Mouse (Mus musculus) MEL (cell line): ENCODE data around the gene Capn3.

ENCODE experiments used
- CTCF ChIP-seq, 3 experiments: IDR thresholded peaks in 2 of 3; conservative IDR thresholded peaks in 1 of 3; 2 replicates each; pipeline ENCODE4 v1.5.1; 2011 to 2012; ENCODE audit warnings: low read length in 3 of 3, low read depth in 2 of 3, mild to moderate bottlenecking in 2 of 3, improper control_type of control experiment in 1 of 3, inconsistent platforms in 1 of 3, mixed read lengths in 1 of 3, moderate library complexity in 1 of 3; ENCODE audit not compliant: control insufficient read depth in 1 of 3, insufficient read depth in 1 of 3, poor library complexity in 1 of 3, severe bottlenecking in 1 of 3
- MAX ChIP-seq: IDR thresholded peaks from 2 replicates; pipeline ENCODE4 v1.6.1; 2011; ENCODE audit warnings: low read length, improper control_type of control experiment
- NRF1 ChIP-seq: IDR thresholded peaks from 2 replicates; pipeline ENCODE4 v1.6.1; 2014; ENCODE audit warnings: low read depth, mild to moderate bottlenecking, inconsistent platforms, low read length, improper control_type of control experiment, moderate library complexity; ENCODE audit not compliant: poor library complexity, insufficient read depth, severe bottlenecking

DNA sequence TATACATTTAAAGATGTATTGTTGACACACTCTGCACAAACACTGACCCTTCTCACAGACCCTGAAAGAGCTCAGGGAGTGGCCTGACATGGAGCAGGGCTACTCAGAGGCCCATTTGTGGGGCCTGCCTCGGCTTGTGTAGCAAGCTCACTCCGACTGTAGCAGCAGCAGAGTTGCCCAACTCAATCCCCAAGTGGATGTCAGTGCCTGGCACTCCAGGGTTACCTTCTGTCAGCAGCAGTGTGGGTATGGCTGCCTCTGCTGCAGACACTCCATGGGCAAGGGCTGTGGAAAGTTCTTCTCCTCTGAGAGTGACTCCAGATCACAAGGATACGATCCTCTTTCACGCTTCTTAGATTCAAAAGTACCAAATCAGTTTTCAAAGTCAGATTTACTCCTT lies 4.4 kb downstream of the Capn3 start:
- TF ChIP-seq NRF1 (no peak), MAX (no peak), CTCF (IDR thresholded peaks at IDR 0.05 in 2 of 3, conservative IDR thresholded peaks at IDR 0.05 in 1 of 3; ENCODE audit: control insufficient read depth in 1 of 3, insufficient read depth in 1 of 3, low read depth in 2 of 3, low read length in 3 of 3, poor library complexity in 1 of 3, severe bottlenecking in 1 of 3) (no peak)
